Mouse (Mus musculus): ENCODE data around the gene Pcsk4. TPM values are rescaled to one million over a fixed set of nuclear protein-coding genes. Genes with fewer than 3 reads are reported as not detected.

Gene Pcsk4
- polyA plus RNA-seq, 1 experiment from 2014 or later, result 2.2 TPM

DNA sequence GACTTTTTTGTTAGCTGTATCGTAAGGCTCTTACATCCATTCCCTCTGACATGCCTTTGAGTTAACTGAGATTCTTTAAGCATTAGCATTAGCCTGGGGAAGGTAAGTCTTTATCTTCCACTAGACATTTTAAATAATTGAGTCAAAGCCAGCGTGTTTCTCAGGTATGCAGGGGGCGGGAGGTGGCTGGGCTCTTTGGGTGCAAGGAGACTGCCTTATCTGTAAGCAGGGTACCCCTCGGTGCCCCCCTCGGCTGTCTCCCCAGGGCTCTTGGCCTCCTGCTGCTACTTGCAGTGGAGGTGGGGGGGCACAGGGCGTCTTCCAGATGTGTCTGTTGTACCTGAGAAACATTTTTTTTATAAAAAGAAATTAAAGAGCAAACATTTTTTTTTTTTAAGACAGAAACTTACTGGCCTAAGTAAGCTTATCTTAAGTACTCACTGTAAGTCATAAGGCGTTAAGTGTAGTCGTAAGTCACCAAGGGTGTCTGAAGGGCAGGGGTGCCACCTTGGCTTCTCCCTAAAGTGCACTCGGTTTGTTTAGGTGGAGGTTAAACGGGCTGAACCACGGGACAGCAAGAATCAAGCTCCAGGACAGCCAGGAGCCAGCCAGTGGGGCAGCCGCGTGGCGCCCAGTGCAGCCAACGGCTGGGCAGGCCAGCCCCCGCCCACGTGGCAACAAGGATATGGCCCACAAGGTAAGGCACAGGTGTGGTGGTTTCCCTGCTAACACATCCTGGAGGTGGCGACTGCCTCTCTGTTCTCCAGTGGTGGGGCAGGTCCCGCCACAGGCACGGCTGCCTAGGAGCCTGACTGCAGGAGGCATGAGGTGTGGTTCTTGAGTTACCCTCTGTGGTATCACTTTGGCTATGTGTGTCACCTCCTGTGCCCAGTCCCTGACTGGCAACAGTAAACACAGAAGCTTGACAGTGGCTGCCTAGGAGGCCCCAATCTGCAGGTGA, 46.5 kb downstream of the Pcsk4 start:
- H3K9me3 ChIP-seq (ENCODE audit: control insufficient read depth, low read length), result no peaks in the 10 kb centered on the region
- TF ChIP-seq EP300 (optimal IDR thresholded peaks at IDR 0.05) (no peak), CTCF (IDR thresholded peaks at IDR 0.05; ENCODE audit: low read depth) (peak; percentile 19; the same call in 1 of the 2 replicates)
- no peaks in the 10 kb centered on the region for H3K4me1 ChIP-seq (replicated peaks; ENCODE audit: control insufficient read depth, insufficient read depth)
- peak; percentile 91 for DNase-seq (ENCODE audit: low spot score)
- H3K4me2 ChIP-seq (replicated peaks; ENCODE audit: low read depth), result no peak overlapping the region
- H3K9ac ChIP-seq (ENCODE audit: low read length), result no peak overlapping the region
- peak; percentile 90 for ATAC-seq (ENCODE audit: low FRiP score, low TSS enrichment)
- H3K27me3 ChIP-seq (ENCODE audit: control insufficient read depth, insufficient read depth, low read length), result no peaks in the 10 kb centered on the region
- no peak overlapping the region for H3K4me3 ChIP-seq (ENCODE audit: low read depth, low read length)
- peak overlapping the region; percentile 91 for H3K27ac ChIP-seq (replicated peaks)
- H3K36me3 ChIP-seq (ENCODE audit: control insufficient read depth, insufficient read depth, low read length), result peaks cover 45% of the 10 kb centered on the region
- 62% methylated on average over 20 of the region's 20 CpGs for WGBS

- Histone ChIP-seq H3K4me3 (ENCODE audit: low read depth, low read length) (no peak overlapping the region), H3K9ac (ENCODE audit: low read length) (no peak overlapping the region), H3K27me3 (ENCODE audit: control insufficient read depth, insufficient read depth, low read length) (no peaks in the 10 kb centered on the region), H3K36me3 (ENCODE audit: control insufficient read depth, insufficient read depth, low read length) (peaks cover 53% of the 10 kb centered on the region), H3K9me3 (ENCODE audit: control insufficient read depth, low read length) (no peaks in the 10 kb centered on the region), H3K4me1 (replicated peaks; ENCODE audit: control insufficient read depth, insufficient read depth) (no peaks in the 10 kb centered on the region), H3K27ac (replicated peaks) (peak overlapping the region; percentile 91), H3K4me2 (replicated peaks; ENCODE audit: low read depth) (no peak overlapping the region)
- DNase-seq (ENCODE audit: low spot score) (peak; percentile 77), ATAC-seq (ENCODE audit: low FRiP score, low TSS enrichment) (0 out of 2 replicates have a peak, but pooled peaks have one; percentile 9)
- 66% methylated on average over 8 of the region's 8 CpGs for WGBS
- no peak for TF ChIP-seq EP300 (optimal IDR thresholded peaks at IDR 0.05)
Measured at GRCm38 (mm10) chr10:80281921-80282371, 47.4 kb downstream of the Pcsk4 start.

DNA sequence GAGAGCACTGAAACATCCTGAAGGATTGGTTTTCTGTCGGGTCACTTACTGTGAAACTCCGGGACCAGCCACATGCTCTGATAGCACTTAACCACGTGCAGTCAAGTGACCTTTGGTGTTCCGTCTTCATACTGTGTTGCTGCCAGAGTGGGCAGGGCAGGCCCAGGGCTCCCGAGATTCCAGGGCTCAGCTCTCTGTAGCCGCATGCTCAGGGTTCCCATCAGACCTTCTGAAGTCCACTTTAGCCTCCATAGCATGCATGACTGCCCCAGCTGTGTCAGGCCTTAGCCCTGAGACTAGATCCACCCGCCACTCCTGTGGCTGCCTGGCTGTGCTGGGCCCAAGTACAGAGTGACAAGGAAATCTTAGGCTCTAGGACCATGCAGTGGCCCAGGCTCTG, 48.0 kb downstream of the Pcsk4 start:
- Histone ChIP-seq H3K4me2 (replicated peaks; ENCODE audit: low read depth) (no peak overlapping the region), H3K9me3 (ENCODE audit: control insufficient read depth, low read length) (no peaks in the 10 kb centered on the region), H3K27ac (replicated peaks) (peak overlapping the region; percentile 91), H3K27me3 (ENCODE audit: control insufficient read depth, insufficient read depth, low read length) (no peaks in the 10 kb centered on the region), H3K36me3 (ENCODE audit: control insufficient read depth, insufficient read depth, low read length) (peaks cover 52% of the 10 kb centered on the region), H3K4me1 (replicated peaks; ENCODE audit: control insufficient read depth, insufficient read depth) (no peaks in the 10 kb centered on the region), H3K4me3 (ENCODE audit: low read depth, low read length) (no peak overlapping the region), H3K9ac (ENCODE audit: low read length) (no peak overlapping the region)
- DNase-seq (ENCODE audit: low spot score) (peak; percentile 75), ATAC-seq (ENCODE audit: low FRiP score, low TSS enrichment) (peak; percentile 16; the same call in 1 of the 2 replicates)
- WGBS, result 67% methylated on average over 7 of the region's 7 CpGs
- TF ChIP-seq CTCF (IDR thresholded peaks at IDR 0.05; ENCODE audit: low read depth) (no peak), EP300 (optimal IDR thresholded peaks at IDR 0.05) (no peak)

DNA sequence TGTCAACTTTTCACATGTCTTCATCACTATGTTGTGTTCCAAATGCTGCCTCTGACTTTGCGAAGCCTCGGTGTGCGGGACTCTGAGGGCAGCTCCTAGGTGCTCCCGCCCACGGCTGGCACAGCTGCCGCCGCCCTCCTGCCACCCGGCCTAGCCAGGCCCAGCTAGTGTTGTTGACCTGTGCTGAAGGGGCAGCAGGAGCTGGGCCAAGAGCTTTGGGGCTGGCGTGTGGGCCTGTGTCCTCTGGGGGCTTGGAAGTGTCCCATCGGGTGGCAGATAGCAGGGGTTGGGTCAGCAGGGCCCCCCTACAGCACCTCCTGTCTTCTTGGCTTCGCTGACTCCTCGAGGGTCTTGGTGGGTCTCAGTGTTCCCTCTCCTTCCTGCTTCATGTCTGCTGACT, 50.0 kb downstream of the Pcsk4 start:
- H3K9ac ChIP-seq (ENCODE audit: low read length), result no peak overlapping the region
- no peaks in the 10 kb centered on the region for H3K27me3 ChIP-seq (ENCODE audit: control insufficient read depth, insufficient read depth, low read length)
- H3K9me3 ChIP-seq (ENCODE audit: control insufficient read depth, low read length), result no peaks in the 10 kb centered on the region
- TF ChIP-seq EP300 (optimal IDR thresholded peaks at IDR 0.05), result no peak
- no peak for TF ChIP-seq CTCF (IDR thresholded peaks at IDR 0.05; ENCODE audit: low read depth)
- ATAC-seq (ENCODE audit: low FRiP score, low TSS enrichment), result no peak
- no peak overlapping the region for H3K4me2 ChIP-seq (replicated peaks; ENCODE audit: low read depth)
- peaks cover 47% of the 10 kb centered on the region for H3K36me3 ChIP-seq (ENCODE audit: control insufficient read depth, insufficient read depth, low read length)
- 93% methylated on average over 11 of the region's 12 CpGs for WGBS
- H3K4me1 ChIP-seq (replicated peaks; ENCODE audit: control insufficient read depth, insufficient read depth), result no peaks in the 10 kb centered on the region
- H3K4me3 ChIP-seq (ENCODE audit: low read depth, low read length), result no peak overlapping the region
- no peak for DNase-seq (ENCODE audit: low spot score)
- H3K27ac ChIP-seq (replicated peaks), result no peak overlapping the region

- Histone ChIP-seq H3K4me1 (replicated peaks; ENCODE audit: control insufficient read depth, insufficient read depth) (no peaks in the 10 kb centered on the region), H3K9ac (ENCODE audit: low read length) (no peak overlapping the region), H3K4me2 (replicated peaks; ENCODE audit: low read depth) (no peak overlapping the region), H3K27me3 (ENCODE audit: control insufficient read depth, insufficient read depth, low read length) (no peaks in the 10 kb centered on the region), H3K36me3 (ENCODE audit: control insufficient read depth, insufficient read depth, low read length) (peaks cover 40% of the 10 kb centered on the region), H3K27ac (replicated peaks) (no peak overlapping the region), H3K4me3 (ENCODE audit: low read depth, low read length) (no peak overlapping the region), H3K9me3 (ENCODE audit: control insufficient read depth, low read length) (no peaks in the 10 kb centered on the region)
- TF ChIP-seq CTCF (IDR thresholded peaks at IDR 0.05; ENCODE audit: low read depth), result no peak
- no peak for TF ChIP-seq EP300 (optimal IDR thresholded peaks at IDR 0.05)
- ATAC-seq (ENCODE audit: low FRiP score, low TSS enrichment), result no peak
- DNase-seq (ENCODE audit: low spot score), result no peak
- 89% methylated on average over 9 of the region's 9 CpGs for WGBS
Measured at GRCm38 (mm10) chr10:80278390-80278789, 50.9 kb downstream of the Pcsk4 start.

- Histone ChIP-seq H3K4me3 (ENCODE audit: low read depth, low read length) (no peak overlapping the region), H3K9me3 (ENCODE audit: control insufficient read depth, low read length) (no peaks in the 10 kb centered on the region), H3K27me3 (ENCODE audit: control insufficient read depth, insufficient read depth, low read length) (no peaks in the 10 kb centered on the region), H3K9ac (ENCODE audit: low read length) (no peak overlapping the region), H3K4me1 (replicated peaks; ENCODE audit: control insufficient read depth, insufficient read depth) (0 out of 2 replicates have a peak, but pooled peaks cover 3% of the 10 kb centered on the region), H3K27ac (replicated peaks) (no peak overlapping the region), H3K36me3 (ENCODE audit: control insufficient read depth, insufficient read depth, low read length) (peaks cover 42% of the 10 kb centered on the region), H3K4me2 (replicated peaks; ENCODE audit: low read depth) (no peak overlapping the region)
- no peak for DNase-seq (ENCODE audit: low spot score)
- 69% methylated on average over 5 of the region's 5 CpGs for WGBS
- ATAC-seq (ENCODE audit: low FRiP score, low TSS enrichment), result no peak
- no peak for TF ChIP-seq EP300 (optimal IDR thresholded peaks at IDR 0.05)
- TF ChIP-seq CTCF (IDR thresholded peaks at IDR 0.05; ENCODE audit: low read depth), result no peak
Measured at GRCm38 (mm10) chr10:80276238-80276637, 53.1 kb downstream of the Pcsk4 start.
